Mouse (Mus musculus) stomach, postnatal 0 days (tissue): ENCODE results near the gene Gng2.
"Not testable (repeated sequence)": the region's sequence is repeated elsewhere in the genome, so short reads cannot be mapped to it uniquely, and the experiment has no call there.

Experiments used
- CTCF ChIP-seq: IDR thresholded peaks from 2 replicates; pipeline ENCODE4 v1.5.1; 2016; ENCODE audit warnings: antibody characterized with exemption, low read depth, mild to moderate bottlenecking, moderate library complexity
- EP300 ChIP-seq: optimal IDR thresholded peaks from 2 replicates; pipeline ENCODE3; 2016; ENCODE audit warnings: antibody characterized with exemption

DNA sequence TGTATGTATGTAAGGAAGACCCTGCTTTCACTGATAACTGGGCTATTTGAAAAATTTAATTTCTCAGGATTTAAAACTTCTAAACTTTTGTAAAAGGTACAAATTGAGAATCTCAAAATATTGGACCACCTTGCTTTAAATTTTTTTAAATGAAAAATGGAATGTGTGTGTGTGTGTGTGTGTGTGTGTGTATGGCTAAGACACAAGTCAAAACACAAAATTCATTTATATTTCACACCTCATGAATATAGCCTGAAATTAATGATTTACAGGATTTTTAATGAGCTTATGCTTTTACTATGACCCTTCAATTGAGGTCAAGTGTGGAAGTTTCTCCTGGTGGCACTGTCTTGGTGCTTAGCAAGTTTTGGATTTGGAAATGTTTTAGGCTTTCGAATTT, 93.0 kb downstream of the Gng2 start:
- TF ChIP-seq CTCF, EP300: not testable (repeated sequence)
